Mouse (Mus musculus): ENCODE data around the gene Tox2. TPM values are rescaled to one million over a fixed set of nuclear protein-coding genes. Genes with fewer than 3 reads are reported as not detected.

Gene Tox2
- polyA plus RNA-seq, 1 experiment from 2014 or later: 45.5 TPM

- H3K9me3 ChIP-seq (replicated peaks): peaks cover 4% of the 10 kb centered on the region; the same call in 1 of the 2 replicates
- no peak overlapping the region for H3K27ac ChIP-seq (replicated peaks)
- peaks cover 52% of the 10 kb centered on the region for H3K4me1 ChIP-seq
- H3K27me3 ChIP-seq (ENCODE audit: low read depth, poor library complexity, severe bottlenecking): peaks cover 12% of the 10 kb centered on the region; the same call in 1 of the 2 replicates
- peaks cover 22% of the 10 kb centered on the region for H3K36me3 ChIP-seq
- H3K4me3 ChIP-seq: no peak overlapping the region
- WGBS: 88% methylated on average over 8 of the region's 8 CpGs
- no peak for DNase-seq (ENCODE audit: low spot score)
These were observed 6.2 kb downstream of the Tox2 start for GRCm38 (mm10) chr2:163209139-163209538.

GRCm38 (mm10) chr2:163213085-163213484, 10.2 kb downstream of the Tox2 start:
- WGBS: 69% methylated on average over 3 of the region's 3 CpGs
- Histone ChIP-seq H3K27ac (replicated peaks) (no peak overlapping the region), H3K9me3 (replicated peaks) (no peaks in the 10 kb centered on the region), H3K27me3 (ENCODE audit: low read depth, poor library complexity, severe bottlenecking) (no peaks in the 10 kb centered on the region), H3K4me1 (peaks cover 40% of the 10 kb centered on the region), H3K36me3 (peaks cover 23% of the 10 kb centered on the region), H3K4me3 (no peak overlapping the region)
- DNase-seq (ENCODE audit: low spot score): no peak

- peaks cover 16% of the 10 kb centered on the region for H3K36me3 ChIP-seq
- DNase-seq (ENCODE audit: low spot score): no peak
- H3K27ac ChIP-seq (replicated peaks): no peak overlapping the region
- H3K4me1 ChIP-seq: peaks cover 62% of the 10 kb centered on the region
- no peaks in the 10 kb centered on the region for H3K27me3 ChIP-seq (ENCODE audit: low read depth, poor library complexity, severe bottlenecking)
- H3K9me3 ChIP-seq (replicated peaks): no peaks in the 10 kb centered on the region
- H3K4me3 ChIP-seq: no peak overlapping the region
- WGBS: 83% methylated on average over 3 of the region's 3 CpGs
These were observed 15.2 kb downstream of the Tox2 start for GRCm38 (mm10) chr2:163218095-163218494.

GRCm38 (mm10) chr2:163218571-163218970, 15.6 kb downstream of the Tox2 start:
- H3K27me3 ChIP-seq (ENCODE audit: low read depth, poor library complexity, severe bottlenecking): no peaks in the 10 kb centered on the region
- no peak overlapping the region for H3K4me3 ChIP-seq
- H3K4me1 ChIP-seq: peaks cover 61% of the 10 kb centered on the region
- no peaks in the 10 kb centered on the region for H3K9me3 ChIP-seq (replicated peaks)
- no peak for DNase-seq (ENCODE audit: low spot score)
- peaks cover 16% of the 10 kb centered on the region for H3K36me3 ChIP-seq
- no peak overlapping the region for H3K27ac ChIP-seq (replicated peaks)
- WGBS: 79% methylated on average over 7 of the region's 7 CpGs

- H3K9me3 ChIP-seq (replicated peaks): no peaks in the 10 kb centered on the region
- no peak for DNase-seq (ENCODE audit: low spot score)
- no peak overlapping the region for H3K27ac ChIP-seq (replicated peaks)
- no peaks in the 10 kb centered on the region for H3K27me3 ChIP-seq (ENCODE audit: low read depth, poor library complexity, severe bottlenecking)
- peaks cover 64% of the 10 kb centered on the region for H3K4me1 ChIP-seq
- 67% methylated on average over 5 of the region's 5 CpGs for WGBS
- no peak overlapping the region for H3K4me3 ChIP-seq
- peaks cover 16% of the 10 kb centered on the region for H3K36me3 ChIP-seq
These were observed 16.5 kb downstream of the Tox2 start for GRCm38 (mm10) chr2:163219447-163219846.

GRCm38 (mm10) chr2:163220706-163221105, 17.8 kb downstream of the Tox2 start:
- WGBS: 92% methylated on average over 11 of the region's 11 CpGs
- H3K27ac ChIP-seq (replicated peaks): no peak overlapping the region

GRCm38 (mm10) chr2:163225302-163225701, 22.4 kb downstream of the Tox2 start:
- H3K4me1 ChIP-seq: peaks cover 77% of the 10 kb centered on the region
- no peaks in the 10 kb centered on the region for H3K27me3 ChIP-seq (ENCODE audit: low read depth, poor library complexity, severe bottlenecking)
- no peak overlapping the region for H3K27ac ChIP-seq (replicated peaks)
- H3K36me3 ChIP-seq: peaks cover 9% of the 10 kb centered on the region; the same call in 1 of the 2 replicates
- no peaks in the 10 kb centered on the region for H3K9me3 ChIP-seq (replicated peaks)
- no peak overlapping the region for H3K4me3 ChIP-seq
- DNase-seq (ENCODE audit: low spot score): no peak
- WGBS: 86% methylated on average over 15 of the region's 15 CpGs

More at GRCm38 (mm10) chr2:163220706-163221105, 17.8 kb downstream of the Tox2 start:
- Histone ChIP-seq H3K36me3 (peaks cover 10% of the 10 kb centered on the region; the same call in 1 of the 2 replicates), H3K9me3 (replicated peaks) (no peaks in the 10 kb centered on the region), H3K4me3 (no peak overlapping the region), H3K4me1 (peaks cover 68% of the 10 kb centered on the region), H3K27me3 (ENCODE audit: low read depth, poor library complexity, severe bottlenecking) (no peaks in the 10 kb centered on the region)
- no peak for DNase-seq (ENCODE audit: low spot score)

- Histone ChIP-seq H3K36me3 (no peaks in the 10 kb centered on the region), H3K27me3 (ENCODE audit: low read depth, poor library complexity, severe bottlenecking) (no peaks in the 10 kb centered on the region), H3K4me1 (peaks cover 86% of the 10 kb centered on the region), H3K4me3 (no peak overlapping the region), H3K27ac (replicated peaks) (0 out of 2 replicates have a peak overlapping the region, but pooled peaks have one; percentile 7), H3K9me3 (replicated peaks) (no peaks in the 10 kb centered on the region)
- WGBS: 88% methylated on average over 9 of the region's 9 CpGs
- DNase-seq (ENCODE audit: low spot score): no peak
These were observed 26.1 kb downstream of the Tox2 start for GRCm38 (mm10) chr2:163229050-163229449.

- Histone ChIP-seq H3K27me3 (ENCODE audit: low read depth, poor library complexity, severe bottlenecking) (no peaks in the 10 kb centered on the region), H3K9me3 (replicated peaks) (no peaks in the 10 kb centered on the region), H3K4me3 (no peak overlapping the region), H3K4me1 (peaks cover 85% of the 10 kb centered on the region), H3K27ac (replicated peaks) (no peak overlapping the region), H3K36me3 (no peaks in the 10 kb centered on the region)
- no peak for DNase-seq (ENCODE audit: low spot score)
- 84% methylated on average over 13 of the region's 13 CpGs for WGBS
These were observed 29.0 kb downstream of the Tox2 start for GRCm38 (mm10) chr2:163231781-163232534.

GRCm38 (mm10) chr2:163233666-163234065, 30.7 kb downstream of the Tox2 start:
- Histone ChIP-seq H3K4me1 (peaks cover 78% of the 10 kb centered on the region), H3K27ac (replicated peaks) (no peak overlapping the region)
- WGBS: 81% methylated on average over 9 of the region's 9 CpGs

GRCm38 (mm10) chr2:163236057-163236456, 33.1 kb downstream of the Tox2 start:
- Histone ChIP-seq H3K4me1 (peaks cover 70% of the 10 kb centered on the region), H3K36me3 (no peaks in the 10 kb centered on the region), H3K27me3 (ENCODE audit: low read depth, poor library complexity, severe bottlenecking) (no peaks in the 10 kb centered on the region), H3K9me3 (replicated peaks) (no peaks in the 10 kb centered on the region), H3K4me3 (no peak overlapping the region), H3K27ac (replicated peaks) (0 out of 2 replicates have a peak overlapping the region, but pooled peaks have one; percentile 7)
- no peak for DNase-seq (ENCODE audit: low spot score)
- WGBS: 68% methylated on average over 7 of the region's 7 CpGs

More at GRCm38 (mm10) chr2:163233666-163234065, 30.7 kb downstream of the Tox2 start:
- Histone ChIP-seq H3K4me3 (no peak overlapping the region), H3K9me3 (replicated peaks) (no peaks in the 10 kb centered on the region), H3K27me3 (ENCODE audit: low read depth, poor library complexity, severe bottlenecking) (no peaks in the 10 kb centered on the region), H3K36me3 (no peaks in the 10 kb centered on the region)
- DNase-seq (ENCODE audit: low spot score): no peak

GRCm38 (mm10) chr2:163237999-163238529, 35.1 kb downstream of the Tox2 start:
- no peak for DNase-seq (ENCODE audit: low spot score)
- 89% methylated on average over 12 of the region's 12 CpGs for WGBS
- H3K36me3 ChIP-seq: no peaks in the 10 kb centered on the region
- peaks cover 68% of the 10 kb centered on the region for H3K4me1 ChIP-seq
- no peak overlapping the region for H3K4me3 ChIP-seq
- no peaks in the 10 kb centered on the region for H3K27me3 ChIP-seq (ENCODE audit: low read depth, poor library complexity, severe bottlenecking)
- H3K9me3 ChIP-seq (replicated peaks): no peaks in the 10 kb centered on the region
- H3K27ac ChIP-seq (replicated peaks): 0 out of 2 replicates have a peak overlapping the region, but pooled peaks have one; percentile 24

GRCm38 (mm10) chr2:163239945-163240344, 37.0 kb downstream of the Tox2 start:
- H3K27me3 ChIP-seq (ENCODE audit: low read depth, poor library complexity, severe bottlenecking): no peaks in the 10 kb centered on the region
- DNase-seq (ENCODE audit: low spot score): no peak
- H3K4me3 ChIP-seq: no peak overlapping the region
- H3K36me3 ChIP-seq: no peaks in the 10 kb centered on the region
- peaks cover 73% of the 10 kb centered on the region for H3K4me1 ChIP-seq
- peak overlapping the region; percentile 49; the same call in 1 of the 2 replicates for H3K27ac ChIP-seq (replicated peaks)
- no peaks in the 10 kb centered on the region for H3K9me3 ChIP-seq (replicated peaks)
- 77% methylated on average over 8 of the region's 8 CpGs for WGBS
